ENCODE assay signal across 9 mouse cellular contexts in genomic region chr11:105911592-105912375, GRCm38 (mm10). TPM values are rescaled to one million over a fixed set of nuclear protein-coding genes. Genes with fewer than 3 reads are reported as not detected.
A peak's percentile ranks its signal among the peaks of the same experiment; 100 is the strongest.
DNase-seq lines count a peak whose midpoint lies in the region; ATAC-seq lines count a peak whose summit lies in the region.
"Had no signal": no experiment of that assay in that cellular context is flagged by ENCODE, and none has a peak within 500 bp of the region (broad histone marks: within the 10 kb centered on the region; RNA-seq: fewer than 3 reads in every experiment).

No protein-coding gene starts in this region.

- H3K4me1 ChIP-seq in liver, embryonic 12.5 days = no peaks in the 10 kb centered on the region
- H3K4me1 ChIP-seq in neural tube, embryonic 11.5 days (ENCODE audit: control insufficient read depth, insufficient read depth, low read length) = no peaks in the 10 kb centered on the region
- H3K4me1 ChIP-seq: embryonic facial prominence, embryonic 12.5 days had no signal

- WGBS in liver, embryonic 12.5 days (ENCODE audit: insufficient replicate concordance) = 29% methylated on average over 4 of the region's 4 CpGs
- 36% methylated on average over 4 of the region's 4 CpGs for WGBS in neural tube, embryonic 11.5 days

- H3K9me3 ChIP-seq in liver, embryonic 12.5 days (replicated peaks) = no peaks in the 10 kb centered on the region
- no peaks in the 10 kb centered on the region for H3K9me3 ChIP-seq in neural tube, embryonic 11.5 days (ENCODE audit: control insufficient read depth, low read length)
- H3K9me3 ChIP-seq: embryonic facial prominence, embryonic 12.5 days had no signal

- no peak overlapping the region for H3K9ac ChIP-seq in liver, embryonic 12.5 days
- H3K9ac ChIP-seq in neural tube, embryonic 11.5 days (ENCODE audit: low read length) = no peak overlapping the region
- H3K9ac ChIP-seq: embryonic facial prominence, embryonic 12.5 days had no signal

- peak; percentile 40 to 52 for DNase-seq in urinary bladder, adult 18-20 months (ENCODE audit: low spot score in 2 of 2)
- no peak for DNase-seq in urinary bladder, adult 2 months (ENCODE audit: low spot score)
- peak; percentile 70 for DNase-seq in cerebellum, adult 9-11 months
- DNase-seq in frontal cortex, postnatal 36 days (ENCODE audit: low spot score in 2 of 2) = peak; percentile 50 to 92
- DNase-seq in kidney, postnatal 10 days = peak; percentile 88
- peak; percentile 74 for DNase-seq in neural tube, embryonic 11.5 days (ENCODE audit: low spot score)
- DNase-seq in telencephalon, adult 2 months (ENCODE audit: low read depth, low spot score) = peak; percentile 82

- ATAC-seq in liver, embryonic 12.5 days = peak; percentile 46; the same call in 1 of the 2 replicates
- no peak for ATAC-seq in neural tube, embryonic 11.5 days (ENCODE audit: insufficient read depth, low FRiP score, low TSS enrichment)

- H3K27me3 ChIP-seq in liver, embryonic 12.5 days (replicated peaks) = no peaks in the 10 kb centered on the region
- H3K27me3 ChIP-seq in neural tube, embryonic 11.5 days (ENCODE audit: control insufficient read depth, insufficient read depth, low read length) = no peaks in the 10 kb centered on the region
- H3K27me3 ChIP-seq: embryonic facial prominence, embryonic 12.5 days had no signal

- no peak overlapping the region for H3K4me3 ChIP-seq in liver, embryonic 12.5 days
- no peak overlapping the region for H3K4me3 ChIP-seq in neural tube, embryonic 11.5 days (ENCODE audit: low read depth, low read length)
- H3K4me3 ChIP-seq: embryonic facial prominence, embryonic 12.5 days had no signal

- no peaks in the 10 kb centered on the region for H3K36me3 ChIP-seq in liver, embryonic 12.5 days
- H3K36me3 ChIP-seq in neural tube, embryonic 11.5 days (ENCODE audit: control insufficient read depth, insufficient read depth, low read length) = no peaks in the 10 kb centered on the region; the same call in 1 of the 2 replicates

- H3K27ac ChIP-seq in liver, embryonic 12.5 days = no peak overlapping the region
- no peak overlapping the region for H3K27ac ChIP-seq in neural tube, embryonic 11.5 days (ENCODE audit: low read depth, low read length)
- H3K27ac ChIP-seq: embryonic facial prominence, embryonic 12.5 days had no signal

- no peak overlapping the region for H3K4me2 ChIP-seq in liver, embryonic 12.5 days
- H3K4me2 ChIP-seq in neural tube, embryonic 11.5 days (ENCODE audit: low read depth) = no peak overlapping the region
- H3K4me2 ChIP-seq: embryonic facial prominence, embryonic 12.5 days had no signal

RNA-seq across cellular contexts. Expression of gene Cyb561, which starts 41.4 kb away (rescaled TPM):
- polyA plus RNA-seq in urinary bladder, adult 2 months (2012; rRNA removed) = 25.2 and 26.9 TPM in 2 replicates
- 1.9 TPM in 2 replicates for polyA plus RNA-seq in liver, embryonic 12.5 days (2016; fragmentation: Nextera tagmentation; extraction: Ambion mirVana)
- polyA plus RNA-seq in neural tube, embryonic 11.5 days (2014; fragmentation: Nextera tagmentation; extraction: Ambion mirVana) = 11.2 and 14.0 TPM in 2 replicates

RNA-seq across cellular contexts. Expression of gene Ace, which starts 56.0 kb away (rescaled TPM):
- 13.6 and 16.5 TPM in 2 replicates for polyA plus RNA-seq in urinary bladder, adult 2 months (2012; rRNA removed)
- polyA plus RNA-seq in liver, embryonic 12.5 days (2016; fragmentation: Nextera tagmentation; extraction: Ambion mirVana) = 0.07 TPM in 2 replicates
- polyA plus RNA-seq in neural tube, embryonic 11.5 days (2014; fragmentation: Nextera tagmentation; extraction: Ambion mirVana) = 0.44 and 0.51 TPM in 2 replicates
